Mouse (Mus musculus) heart, postnatal 14 days (tissue): ENCODE results near the gene Tex29. TPM values are rescaled to one million over a fixed set of nuclear protein-coding genes. Genes with fewer than 3 reads are reported as not detected.
A peak's percentile ranks its signal among the peaks of the same experiment; 100 is the strongest.
"Not testable (repeated sequence)": the region's sequence is repeated elsewhere in the genome, so short reads cannot be mapped to it uniquely, and the experiment has no call there.

Experiments
- DNase-seq, 2 experiments: peaks; one replicate each; pipeline ENCODE4 v3.0.0; 2021 to 2022
- intact Hi-C: fragments of 180-260 bp; cut with DNase I; formaldehyde crosslinking; loops from one replicate; pipeline ENCODE4 v1.15.1; 2025
- total RNA-seq, 2 experiments: library from RNA; stranded (reverse); gene quantifications; 2 replicates each; pipeline ENCODE4 v1.2.3; 2021

Gene Tex29
- total RNA-seq, 2 experiments from 2014 or later = not detected

- intact Hi-C loops = no loop called here
- no peak for DNase-seq
These were observed 9.8 kb upstream of the Tex29 start for GRCm38 (mm10) chr8:11830214-11831046.

- intact Hi-C loops = no loop called here
- no peak for DNase-seq
These were observed 9.1 kb upstream of the Tex29 start for GRCm38 (mm10) chr8:11831174-11831573.

GRCm38 (mm10) chr8:11831939-11832338 is 8.3 kb upstream of the Tex29 start:
- no peak for DNase-seq
- intact Hi-C loops = no loop called here

DNA sequence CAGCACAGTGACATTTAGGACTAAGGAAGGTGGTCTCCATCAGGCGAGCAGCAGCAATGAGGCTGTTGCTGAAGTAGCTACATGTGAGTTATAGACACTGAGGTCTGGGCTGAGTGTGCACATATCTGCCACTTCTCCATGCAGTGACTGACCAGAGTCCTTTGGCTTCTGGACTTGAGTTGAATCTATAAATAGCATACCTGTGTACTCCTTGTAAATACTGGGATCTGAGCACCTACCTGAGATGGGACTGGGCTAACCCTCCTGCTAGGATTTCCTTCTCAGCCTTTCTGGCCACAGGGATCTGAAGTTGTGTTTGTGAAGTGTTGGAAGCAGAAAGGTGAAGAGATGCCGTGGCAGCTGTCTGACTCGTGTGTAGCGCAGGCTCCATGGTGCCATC is 7.1 kb upstream of the Tex29 start:
- no peak for DNase-seq
- intact Hi-C loops = no loop called here

- DNase-seq = no peak
- intact Hi-C loops = no loop called here
These were observed 6.1 kb upstream of the Tex29 start for GRCm38 (mm10) chr8:11834200-11834599.

DNA sequence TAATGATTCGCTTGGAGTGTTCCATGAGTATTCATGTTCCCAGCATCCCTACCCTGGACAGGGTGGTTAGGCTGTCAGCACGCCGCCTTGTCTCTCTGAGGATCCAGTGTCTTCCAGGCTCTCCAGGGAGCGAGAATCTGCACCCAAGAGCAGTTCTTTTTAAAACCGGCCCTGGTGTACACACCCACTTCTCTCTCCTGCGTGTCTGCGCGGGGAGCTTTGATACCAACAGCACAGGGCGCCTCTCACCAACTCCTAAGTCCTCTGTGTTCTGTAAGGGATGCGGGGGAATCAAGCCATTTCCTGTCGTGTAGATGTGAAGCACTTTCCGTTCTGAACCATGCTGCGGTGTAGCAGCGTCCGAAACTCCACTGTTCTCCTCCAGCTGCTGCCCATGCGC is 5.6 kb upstream of the Tex29 start:
- DNase-seq = no peak
- intact Hi-C loops = no loop called here

- intact Hi-C loops = no loop called here
- peak; percentile 29 to 43 for DNase-seq
These were observed 1.3 kb downstream of the Tex29 start for GRCm38 (mm10) chr8:11841571-11841970.

GRCm38 (mm10) chr8:11842757-11843156 is 2.5 kb downstream of the Tex29 start:
- DNase-seq = no peak
- intact Hi-C loops = no loop called here

GRCm38 (mm10) chr8:11843677-11844315 is 3.5 kb downstream of the Tex29 start:
- intact Hi-C loops = no loop called here
- peak in 1 of 2 experiments; percentile 27 for DNase-seq

DNA sequence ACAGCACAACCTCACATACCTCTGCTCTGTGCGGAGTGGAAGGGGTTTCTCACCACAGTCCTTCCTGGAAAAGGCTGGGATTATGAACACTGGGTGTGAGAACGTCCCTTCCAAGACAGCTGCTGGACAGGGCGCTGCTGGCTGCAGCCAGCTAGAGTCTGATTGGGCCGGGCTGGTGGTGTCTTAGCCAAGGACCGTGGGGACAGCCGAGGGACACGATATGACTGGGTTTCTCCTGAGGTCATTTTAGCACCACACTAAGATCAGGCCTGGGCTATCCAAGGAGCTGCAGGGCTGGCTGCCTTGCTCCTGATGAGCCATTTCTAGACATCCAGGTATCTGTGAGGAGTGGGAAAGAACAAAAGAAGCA is 4.0 kb downstream of the Tex29 start:
- intact Hi-C loops = no loop called here
- peak in 1 of 2 experiments; percentile 41 for DNase-seq

- DNase-seq = no peak
- intact Hi-C loops = loop anchor here (5.0 kb wide), 1 partner anchor 60 kb away; no protein-coding TSS in a partner anchor
These were observed 6.5 kb downstream of the Tex29 start for GRCm38 (mm10) chr8:11846807-11847206.

DNA sequence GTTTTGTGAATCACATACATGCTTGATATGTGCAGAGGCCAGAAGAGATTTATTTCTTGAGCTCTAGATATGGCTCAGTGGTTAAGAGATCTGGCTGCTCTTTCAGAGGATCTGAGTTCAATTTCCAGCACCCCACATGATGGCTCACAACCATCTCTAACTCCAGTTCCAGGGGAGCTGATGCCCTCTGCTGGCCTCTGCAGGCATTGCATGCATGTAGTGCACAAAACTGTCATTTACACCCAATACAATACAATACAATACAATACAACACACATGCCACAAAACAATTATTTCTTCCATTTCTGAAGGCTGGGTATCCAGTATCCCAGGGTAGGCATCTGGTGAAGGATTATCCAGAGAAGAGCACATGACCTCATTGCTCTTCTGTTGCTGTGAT is 27.6 kb downstream of the Tex29 start:
- intact Hi-C loops = no loop called here
- no peak for DNase-seq

- DNase-seq, intact Hi-C loops: not testable (repeated sequence)
These were observed 34.0 kb downstream of the Tex29 start for GRCm38 (mm10) chr8:11874227-11874626.

- intact Hi-C loops = no loop called here
- DNase-seq = no peak
These were observed 44.4 kb downstream of the Tex29 start for GRCm38 (mm10) chr8:11884646-11885045.

DNA sequence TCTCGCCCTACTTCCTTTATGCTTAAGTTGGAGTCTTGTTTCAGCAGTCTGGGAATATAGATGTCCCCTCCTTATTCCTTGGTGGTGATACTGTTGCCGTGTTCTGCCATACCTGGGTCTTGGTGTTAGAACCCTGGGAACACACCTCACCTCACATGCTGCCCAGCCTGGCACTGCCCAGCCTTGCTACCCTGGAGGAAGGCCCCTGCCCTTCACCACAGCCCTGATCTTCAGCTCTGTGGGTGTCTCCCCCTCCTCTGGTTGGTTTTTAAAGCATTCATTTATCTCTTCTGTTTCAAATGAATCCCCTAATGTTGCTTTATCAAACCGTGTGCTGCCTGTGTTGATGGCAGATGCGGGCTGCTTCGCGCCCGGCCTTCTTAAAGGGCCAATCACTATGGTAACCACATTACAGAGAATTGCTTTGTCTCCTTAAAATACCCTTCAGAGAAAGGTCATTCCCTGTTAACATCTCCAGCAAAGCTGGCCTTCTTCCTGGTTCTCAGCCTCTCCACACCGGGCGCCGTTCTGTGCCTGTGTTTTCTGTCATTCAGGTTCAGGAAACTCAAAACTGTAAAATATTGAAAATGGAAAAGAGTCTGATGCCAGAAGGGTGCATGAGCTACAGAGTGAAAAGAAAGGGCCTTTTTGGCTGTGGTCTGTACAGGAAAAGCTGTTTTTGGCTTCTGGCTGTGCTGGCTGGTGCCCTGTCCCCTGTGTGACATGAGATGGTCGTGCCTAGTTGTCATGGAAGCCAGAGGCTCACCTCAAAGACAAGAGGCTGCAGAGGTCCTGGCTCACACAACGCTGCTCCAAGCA is 45.8 kb downstream of the Tex29 start:
- intact Hi-C loops = no loop called here

GRCm38 (mm10) chr8:11886824-11887223 is 46.5 kb downstream of the Tex29 start:
- intact Hi-C loops = no loop called here

More for the DNA sequence above, 45.8 kb downstream of the Tex29 start:
- no peak for DNase-seq

DNA sequence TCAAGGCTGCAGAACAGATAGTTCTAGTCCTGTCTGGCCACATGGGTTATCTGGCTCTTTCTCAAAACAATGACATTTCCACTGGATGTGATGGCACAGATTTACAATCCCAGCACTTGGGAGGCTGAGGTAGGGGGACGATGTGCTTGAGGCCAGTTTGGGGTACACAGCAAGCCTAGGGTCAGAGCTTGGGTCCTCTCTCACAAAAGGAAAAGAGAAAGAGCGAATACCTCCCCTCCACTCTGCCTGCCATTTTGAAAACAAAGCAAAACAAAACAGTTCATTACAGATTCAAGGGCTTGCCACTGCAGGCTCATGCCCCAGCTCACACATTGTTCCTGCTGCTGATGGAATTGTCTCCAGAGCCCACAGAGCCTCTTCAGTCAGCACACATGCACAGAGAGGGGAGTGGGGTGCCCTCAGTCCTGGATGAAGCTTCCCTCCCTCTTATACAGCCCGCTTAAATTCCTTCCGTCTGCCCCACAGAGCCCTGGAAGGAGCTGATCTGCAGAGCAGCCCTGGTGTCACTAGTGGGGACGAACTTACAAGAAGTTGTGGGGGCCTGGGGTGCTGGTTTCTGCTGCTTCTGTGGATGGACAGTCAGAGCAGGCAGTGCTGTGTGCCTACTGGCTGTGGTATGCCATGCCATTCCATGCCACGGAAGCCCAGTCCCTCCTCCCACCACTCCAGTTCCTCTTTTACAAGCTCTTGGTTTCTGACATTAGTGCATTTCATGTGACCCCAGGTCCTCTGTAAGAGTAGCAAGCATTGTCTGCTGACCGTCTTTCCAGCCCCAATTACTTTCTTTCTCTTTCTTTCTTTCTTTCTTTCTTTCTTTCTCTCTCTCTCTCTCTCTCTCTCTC is 49.1 kb downstream of the Tex29 start:
- no peak for DNase-seq

More at GRCm38 (mm10) chr8:11886824-11887223, 46.5 kb downstream of the Tex29 start:
- no peak for DNase-seq

DNA sequence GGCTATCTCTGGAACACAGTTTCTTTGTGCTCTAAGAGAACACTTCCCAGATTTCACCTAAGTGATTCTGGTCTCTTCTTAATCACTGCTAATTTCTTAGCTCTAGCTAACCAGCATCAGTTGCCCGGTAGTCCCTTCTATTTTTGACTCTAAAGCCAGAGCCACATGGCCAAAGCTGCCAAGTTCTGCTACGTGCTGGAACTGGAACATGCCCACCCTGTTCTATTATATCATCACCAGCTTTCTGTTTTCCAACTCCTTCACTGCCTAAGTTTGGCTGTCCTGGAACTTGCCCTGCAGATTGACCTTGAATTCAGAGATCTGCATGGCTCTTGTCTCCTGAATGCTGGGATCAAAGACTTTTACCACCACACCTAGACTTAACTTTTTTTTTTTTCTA is 52.5 kb downstream of the Tex29 start:
- intact Hi-C loops = no loop called here
- DNase-seq = peak in 1 of 2 experiments; percentile 13

More for the DNA sequence above, 49.1 kb downstream of the Tex29 start:
- intact Hi-C loops = no loop called here

GRCm38 (mm10) chr8:11896022-11896662 is 55.9 kb downstream of the Tex29 start:
- intact Hi-C loops = no loop called here

GRCm38 (mm10) chr8:11896677-11897076 is 56.4 kb downstream of the Tex29 start:
- no peak for DNase-seq
- intact Hi-C loops = no loop called here

More at GRCm38 (mm10) chr8:11896022-11896662, 55.9 kb downstream of the Tex29 start:
- no peak for DNase-seq
